Mouse (Mus musculus): Measurements from ENCODE around the gene Olfr970. TPM values are rescaled to one million over a fixed set of nuclear protein-coding genes. Genes with fewer than 3 reads are reported as not detected.
"Not testable (repeated sequence)": the region's sequence is repeated elsewhere in the genome, so short reads cannot be mapped to it uniquely, and the experiment has no call there.

Gene Olfr970
- polyA plus RNA-seq (2015; fragmentation: Nextera tagmentation; extraction: Ambion mirVana) = not detected in 2 replicates

GRCm38 (mm10) chr9:39808560-39808959 is at the start of gene Olfr970:
TSS of gene Olfr970 (plus strand) at chr9:39808860.
- Histone ChIP-seq H3K4me1 (replicated peaks) (no peaks in the 10 kb centered on the region), H3K27ac (replicated peaks) (no peak within 1 kb of the TSS), H3K27me3 (no peaks in the 10 kb centered on the region), H3K4me3 (no peak within 1 kb of the TSS), H3K4me2 (no peak within 1 kb of the TSS), H3K9me3 (no peaks in the 10 kb centered on the region), H3K36me3 (no peaks in the 10 kb centered on the region), H3K9ac (no peak within 1 kb of the TSS)
- WGBS = 74% methylated on average over 4 of the region's 4 CpGs
- ATAC-seq (ENCODE audit: low FRiP score, low read depth) = no peak

- Histone ChIP-seq H3K36me3 (no peaks in the 10 kb centered on the region), H3K4me3 (no peak within 1 kb of the TSS), H3K9me3 (no peaks in the 10 kb centered on the region), H3K9ac (no peak within 1 kb of the TSS), H3K4me1 (replicated peaks) (no peaks in the 10 kb centered on the region), H3K27me3 (no peaks in the 10 kb centered on the region), H3K4me2 (no peak within 1 kb of the TSS), H3K27ac (replicated peaks) (no peak within 1 kb of the TSS)
- 84% methylated on average over 1 of the region's 1 CpGs for WGBS
- no peak for ATAC-seq (ENCODE audit: low FRiP score, low read depth)
Observed at GRCm38 (mm10) chr9:39783153-39783552, 25.5 kb upstream of the Olfr970 start, which contains the start of gene Olfr968. TSS of gene Olfr968 (minus strand) at chr9:39783253.

GRCm38 (mm10) chr9:39790558-39790957 is 18.1 kb upstream of the Olfr970 start, which contains the start of gene Olfr969:
TSS of gene Olfr969 (plus strand) at chr9:39790945.
- H3K27ac ChIP-seq (replicated peaks) = no peak within 1 kb of the TSS
- H3K36me3 ChIP-seq = no peaks in the 10 kb centered on the region
- H3K9me3 ChIP-seq = no peaks in the 10 kb centered on the region
- H3K4me2 ChIP-seq = no peak within 1 kb of the TSS
- WGBS = 65% methylated on average over 2 of the region's 2 CpGs
- no peaks in the 10 kb centered on the region for H3K27me3 ChIP-seq
- ATAC-seq (ENCODE audit: low FRiP score, low read depth) = no peak
- no peaks in the 10 kb centered on the region for H3K4me1 ChIP-seq (replicated peaks)
- no peak within 1 kb of the TSS for H3K4me3 ChIP-seq
- H3K9ac ChIP-seq = no peak within 1 kb of the TSS

GRCm38 (mm10) chr9:39836576-39836975 is 27.9 kb downstream of the Olfr970 start, which contains the start of gene Olfr971:
TSS of gene Olfr971 (plus strand) at chr9:39836876.
- not testable (repeated sequence) for H3K27me3 ChIP-seq; H3K36me3 ChIP-seq; ATAC-seq (ENCODE audit: low FRiP score, low read depth); H3K27ac ChIP-seq (replicated peaks); H3K9ac ChIP-seq; H3K4me1 ChIP-seq (replicated peaks); H3K4me3 ChIP-seq; H3K4me2 ChIP-seq; H3K9me3 ChIP-seq
- 91% methylated on average over 2 of the region's 2 CpGs for WGBS

GRCm38 (mm10) chr9:39866122-39866521 is 57.5 kb downstream of the Olfr970 start, which contains the start of gene Olfr972:
TSS of gene Olfr972 (plus strand) at chr9:39866422.
- Histone ChIP-seq H3K27me3 (no peaks in the 10 kb centered on the region), H3K36me3 (no peaks in the 10 kb centered on the region), H3K27ac (replicated peaks) (no peak within 1 kb of the TSS), H3K4me1 (replicated peaks) (no peaks in the 10 kb centered on the region), H3K9ac (no peak within 1 kb of the TSS), H3K4me3 (no peak within 1 kb of the TSS), H3K4me2 (no peak within 1 kb of the TSS), H3K9me3 (no peaks in the 10 kb centered on the region)
- WGBS = 72% methylated on average over 2 of the region's 2 CpGs
- no peak for ATAC-seq (ENCODE audit: low FRiP score, low read depth)

Other genes with a start within 250 kb of the Olfr970 start
- gene Olfr959, start 233.3 kb upstream of the Olfr970 start, polyA plus RNA-seq (2015; fragmentation: Nextera tagmentation; extraction: Ambion mirVana) = not detected in 2 replicates
- 158 and 162 TPM in 2 replicates for gene AW551984, start 204.5 kb upstream of the Olfr970 start, polyA plus RNA-seq (2015; fragmentation: Nextera tagmentation; extraction: Ambion mirVana)
- gene Olfr148, start 198.2 kb upstream of the Olfr970 start, polyA plus RNA-seq (2015; fragmentation: Nextera tagmentation; extraction: Ambion mirVana) = not detected in 2 replicates
- gene Olfr960, start 187.5 kb upstream of the Olfr970 start, polyA plus RNA-seq (2015; fragmentation: Nextera tagmentation; extraction: Ambion mirVana) = not detected in 2 replicates
- not detected in 2 replicates for gene Olfr961, start 163.8 kb upstream of the Olfr970 start, polyA plus RNA-seq (2015; fragmentation: Nextera tagmentation; extraction: Ambion mirVana)
- gene Olfr963, start 141.7 kb upstream of the Olfr970 start, polyA plus RNA-seq (2015; fragmentation: Nextera tagmentation; extraction: Ambion mirVana) = not detected in 2 replicates
- not detected in 2 replicates for gene Olfr149, start 101.7 kb upstream of the Olfr970 start, polyA plus RNA-seq (2015; fragmentation: Nextera tagmentation; extraction: Ambion mirVana)
- not detected in 2 replicates for gene Olfr965, start 97.5 kb upstream of the Olfr970 start, polyA plus RNA-seq (2015; fragmentation: Nextera tagmentation; extraction: Ambion mirVana)
- gene Olfr150, start 77.9 kb upstream of the Olfr970 start, polyA plus RNA-seq (2015; fragmentation: Nextera tagmentation; extraction: Ambion mirVana) = not detected in 2 replicates
- gene Olfr967, start 62.6 kb upstream of the Olfr970 start, polyA plus RNA-seq (2015; fragmentation: Nextera tagmentation; extraction: Ambion mirVana) = not detected in 2 replicates
- not detected in 2 replicates for gene Olfr968, start 25.6 kb upstream of the Olfr970 start, polyA plus RNA-seq (2015; fragmentation: Nextera tagmentation; extraction: Ambion mirVana)
- gene Olfr969, start 17.9 kb upstream of the Olfr970 start, polyA plus RNA-seq (2015; fragmentation: Nextera tagmentation; extraction: Ambion mirVana) = not detected in 2 replicates
- gene Olfr971, start 28.0 kb downstream of the Olfr970 start, polyA plus RNA-seq (2015; fragmentation: Nextera tagmentation; extraction: Ambion mirVana) = not detected in 2 replicates
- not detected in 2 replicates for gene Olfr972, start 57.6 kb downstream of the Olfr970 start, polyA plus RNA-seq (2015; fragmentation: Nextera tagmentation; extraction: Ambion mirVana)
- gene Olfr229, start 98.5 kb downstream of the Olfr970 start, polyA plus RNA-seq (2015; fragmentation: Nextera tagmentation; extraction: Ambion mirVana) = not detected in 2 replicates
- not detected in 2 replicates for gene Olfr974, start 128.6 kb downstream of the Olfr970 start, polyA plus RNA-seq (2015; fragmentation: Nextera tagmentation; extraction: Ambion mirVana)
- gene Olfr975, start 143.2 kb downstream of the Olfr970 start, polyA plus RNA-seq (2015; fragmentation: Nextera tagmentation; extraction: Ambion mirVana) = 0.05 TPM in 1 of 2 replicates, not detected in the other
- not detected in 2 replicates for gene Olfr976, start 152.3 kb downstream of the Olfr970 start, polyA plus RNA-seq (2015; fragmentation: Nextera tagmentation; extraction: Ambion mirVana)
- gene Olfr978, start 183.3 kb downstream of the Olfr970 start, polyA plus RNA-seq (2015; fragmentation: Nextera tagmentation; extraction: Ambion mirVana) = not detected in 2 replicates
- gene Olfr979, start 194.6 kb downstream of the Olfr970 start, polyA plus RNA-seq (2015; fragmentation: Nextera tagmentation; extraction: Ambion mirVana) = not detected in 2 replicates
- gene Olfr980, start 200.7 kb downstream of the Olfr970 start, polyA plus RNA-seq (2015; fragmentation: Nextera tagmentation; extraction: Ambion mirVana) = not detected in 2 replicates
- gene Olfr981, start 212.6 kb downstream of the Olfr970 start, polyA plus RNA-seq (2015; fragmentation: Nextera tagmentation; extraction: Ambion mirVana) = not detected in 2 replicates

All from hindbrain, embryonic 15.5 days (tissue).